Mouse (Mus musculus) E14TG2a.4 (cell line): ENCODE measurements at regions not wholly inside any gene's neighbourhood (a gene's known extent, or its start where the extent isn't known, plus 50 kb on each side); places are given as distances from the start of the nearest gene placed in this dataset.

ENCODE experiments used
- CTCF ChIP-seq: conservative IDR thresholded peaks from 2 replicates; pipeline ENCODE4 v1.5.1; 2014; ENCODE audit warnings: low read length
- NANOG ChIP-seq: IDR thresholded peaks from 2 replicates; pipeline ENCODE4 v1.6.1; 2014; ENCODE audit warnings: borderline replicate concordance, low read length, mixed read lengths
- POU5F1 ChIP-seq: IDR thresholded peaks from 2 replicates; pipeline ENCODE4 v1.6.1; 2014; ENCODE audit warnings: low read length, borderline replicate concordance

- no peak for TF ChIP-seq CTCF
- TF ChIP-seq NANOG = no peak
- TF ChIP-seq POU5F1 = no peak
Measured at GRCm38 (mm10) chr3:4834459-4834858, 916.1 kb upstream of the Gm8797 start.
